Mouse (Mus musculus) testis, adult 2 months (tissue): ENCODE data around the gene C8b.

Experiments used
- CTCF ChIP-seq: fragments of 200-500 bp; IDR thresholded peaks from 2 replicates; pipeline ENCODE4 v1.5.1; 2012; ENCODE audit warnings: low read depth, mild to moderate bottlenecking, inconsistent platforms, low read length, moderate library complexity; ENCODE audit not compliant: control insufficient read depth, insufficient read depth, insufficient replicate concordance
- POLR2A ChIP-seq: fragments of 200-500 bp; IDR thresholded peaks from 2 replicates; pipeline ENCODE4 v1.6.1; 2012; ENCODE audit warnings: low read depth, mild to moderate bottlenecking, inconsistent platforms, low read length, moderate library complexity; ENCODE audit not compliant: control insufficient read depth

DNA sequence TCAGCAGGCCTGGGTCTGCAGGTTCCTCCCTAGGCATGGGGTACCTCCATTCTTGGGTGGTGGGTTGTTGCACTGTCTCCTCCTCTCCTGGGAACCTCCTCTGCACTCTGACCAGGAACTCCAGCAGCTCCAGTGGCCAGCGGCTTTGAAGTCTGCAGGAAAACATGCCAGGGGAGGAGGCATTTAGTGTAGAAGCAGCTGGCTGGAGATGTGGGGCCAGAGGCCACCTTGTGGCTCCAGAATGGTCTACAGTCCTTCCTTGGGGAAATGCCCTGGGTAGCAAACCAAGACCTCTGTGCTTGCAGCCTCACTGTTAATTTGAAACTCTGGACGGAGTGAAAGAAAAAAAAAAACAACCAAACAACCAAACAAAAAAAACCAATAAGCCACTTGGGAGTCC, 51.4 kb downstream of the C8b start:
- TF ChIP-seq POLR2A = no peak
- TF ChIP-seq CTCF = no peak
